Mouse (Mus musculus) limb, embryonic 15.5 days (tissue): ENCODE results near the gene Nop2. TPM values are rescaled to one million over a fixed set of nuclear protein-coding genes. Genes with fewer than 3 reads are reported as not detected.
A peak's percentile ranks its signal among the peaks of the same experiment; 100 is the strongest.

Experiments
- ATAC-seq: fragments of 200-750 bp; cut with Nextera tagmentation; 2 replicates; pipeline ENCODE4 v1.8.0; 2017; ENCODE audit warnings: low read depth, moderate TSS enrichment; ENCODE audit not compliant: insufficient number of reproducible peaks, low FRiP score, low TSS enrichment
- H3K27ac ChIP-seq: fragments of 300-500 bp; sonication (generic); 2 replicates; pipeline ENCODE4 v1.5.1; 2015; ENCODE audit warnings: moderate library complexity, mild to moderate bottlenecking, inconsistent platforms
- H3K27me3 ChIP-seq: fragments of 300-500 bp; sonication (generic); 2 replicates; pipeline ENCODE4 v1.6.1; 2015; ENCODE audit warnings: inconsistent platforms
- H3K36me3 ChIP-seq: fragments of 300-500 bp; sonication (generic); 2 replicates; pipeline ENCODE4 v1.6.1; 2015; ENCODE audit warnings: inconsistent platforms
- H3K4me1 ChIP-seq: fragments of 300-500 bp; sonication (generic); 2 replicates; pipeline ENCODE4 v1.6.1; 2015; ENCODE audit warnings: inconsistent platforms
- H3K4me2 ChIP-seq: fragments of 300-500 bp; sonication (generic); 2 replicates; pipeline ENCODE4 v1.6.1; 2015; ENCODE audit warnings: mild to moderate bottlenecking, inconsistent platforms
- H3K4me3 ChIP-seq: fragments of 300-500 bp; sonication (generic); 2 replicates; pipeline ENCODE4 v1.5.1; 2015; ENCODE audit warnings: mild to moderate bottlenecking, inconsistent platforms
- H3K9ac ChIP-seq: fragments of 300-500 bp; sonication (generic); 2 replicates; pipeline ENCODE4 v1.6.1; 2015; ENCODE audit warnings: inconsistent platforms
- H3K9me3 ChIP-seq: fragments of 300-500 bp; sonication (generic); 2 replicates; pipeline ENCODE4 v1.6.1; 2016; ENCODE audit warnings: inconsistent platforms
- WGBS: fragments of 180-500 bp; shearing (Covaris S2); methylation state at CpG from one replicate; pipeline ENCODE4 v1.1.7; 2015; 5-methylcytosine and 5-hydroxymethylcytosine counted together
- polyA plus RNA-seq: library from polyadenylated mRNA; unstranded; fragments of >200 nt; fragmentation: Nextera tagmentation; extraction: Ambion mirVana; gene quantifications from 2 replicates; pipeline ENCODE4 v1.2.1, GENCODE M21; 2015

The Nop2 gene
- polyA plus RNA-seq, 1 experiment from 2014 or later, result 54.4 TPM

GRCm38 (mm10) chr6:125166051-125166751 is 34.5 kb downstream of the Nop2 start, which contains the start of gene Gapdh:
TSS of gene Gapdh (minus strand) at chr6:125166467.
- ATAC-seq, result peak; percentile 50
- under 1% methylated on average over 17 of the region's 18 CpGs for WGBS
- peaks cover 56% of the 10 kb centered on the region for H3K36me3 ChIP-seq

DNA sequence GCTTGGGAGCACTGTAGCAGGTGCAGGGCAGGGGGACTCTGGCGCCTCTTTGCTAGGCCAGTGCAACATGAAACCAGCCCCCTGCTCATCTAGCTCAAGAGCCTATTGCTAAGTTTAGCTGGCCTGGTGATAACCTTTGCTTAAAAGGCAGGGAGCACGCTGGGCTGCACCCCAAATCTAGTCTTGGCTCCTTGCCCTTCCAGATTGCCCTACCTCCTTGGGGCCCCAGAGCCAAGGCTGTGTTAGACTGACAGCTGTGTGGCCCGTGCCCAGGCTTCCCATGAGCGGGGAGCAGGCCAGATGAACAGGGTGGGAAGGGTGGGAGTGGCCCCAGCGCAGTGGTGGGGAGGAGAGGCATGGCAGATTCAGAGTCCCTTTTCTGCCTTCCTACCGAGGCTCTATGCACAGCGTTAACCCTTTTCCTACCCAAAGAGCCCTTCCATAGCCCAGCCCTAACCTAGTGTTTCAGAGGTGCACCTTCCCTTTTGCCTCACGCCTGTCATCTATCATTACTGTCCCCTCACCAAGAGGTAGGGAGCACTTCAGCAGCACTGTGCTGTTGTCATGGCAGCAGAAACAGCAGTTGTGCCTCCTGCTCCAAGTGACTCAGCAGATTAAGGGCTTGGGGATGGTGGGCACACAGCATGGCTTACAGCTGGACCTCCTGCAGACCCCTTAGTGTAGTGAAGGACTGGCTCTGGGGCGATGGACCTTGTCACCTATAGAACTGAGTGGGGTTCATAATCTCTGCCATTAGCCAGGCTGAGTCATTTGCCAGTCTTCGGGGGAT is 35.3 kb downstream of the Nop2 start:
- H3K27ac ChIP-seq, result peak overlapping the region; percentile 94
- peak overlapping the region; percentile 82 for H3K4me2 ChIP-seq
- no peaks in the 10 kb centered on the region for H3K27me3 ChIP-seq
- H3K36me3 ChIP-seq, result peaks cover 60% of the 10 kb centered on the region
- peak; percentile 28 for ATAC-seq
- peak overlapping the region; percentile 74 for H3K4me3 ChIP-seq
- peaks cover 38% of the 10 kb centered on the region for H3K4me1 ChIP-seq
- H3K9ac ChIP-seq, result 0 out of 2 replicates have a peak overlapping the region, but pooled peaks have one; percentile 18
- H3K9me3 ChIP-seq, result no peaks in the 10 kb centered on the region
- WGBS, result 20% methylated on average over 10 of the region's 10 CpGs

More at GRCm38 (mm10) chr6:125166051-125166751, 34.5 kb downstream of the Nop2 start, which contains the start of gene Gapdh:
- peak within 1 kb of the TSS; percentile 75 for H3K9ac ChIP-seq
- no peaks in the 10 kb centered on the region for H3K27me3 ChIP-seq
- H3K9me3 ChIP-seq, result no peaks in the 10 kb centered on the region
- peak within 1 kb of the TSS; percentile 74 for H3K4me3 ChIP-seq
- H3K4me1 ChIP-seq, result peaks cover 45% of the 10 kb centered on the region
- H3K27ac ChIP-seq, result peak within 1 kb of the TSS; percentile 94
- peak within 1 kb of the TSS; percentile 82 for H3K4me2 ChIP-seq

DNA sequence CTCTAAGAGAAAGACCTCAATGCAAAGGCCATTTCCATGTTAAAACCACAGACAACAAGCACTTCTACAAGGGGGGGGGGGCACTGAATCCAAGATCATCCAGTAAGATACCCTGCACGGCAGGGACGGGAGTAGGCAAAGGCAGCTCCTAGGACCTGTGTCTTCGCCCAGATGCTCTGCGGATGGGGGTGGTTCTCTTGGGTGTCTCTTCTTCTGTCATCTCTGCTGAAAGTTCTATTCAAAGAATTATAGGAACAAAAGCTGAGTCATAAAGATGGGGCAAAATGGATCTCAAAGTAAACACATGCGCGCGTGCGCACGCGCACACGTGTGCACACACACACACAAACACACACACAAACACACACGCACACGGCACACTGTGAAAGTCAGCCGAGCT is 36.4 kb downstream of the Nop2 start:
- 90% methylated on average over 14 of the region's 14 CpGs for WGBS
- Histone ChIP-seq H3K27ac (peak overlapping the region; percentile 94; the same call in 1 of the 2 replicates), H3K4me1 (peaks cover 35% of the 10 kb centered on the region), H3K9me3 (no peaks in the 10 kb centered on the region), H3K27me3 (no peaks in the 10 kb centered on the region), H3K36me3 (peaks cover 65% of the 10 kb centered on the region), H3K4me2 (no peak overlapping the region), H3K4me3 (no peak overlapping the region), H3K9ac (no peak overlapping the region)
- ATAC-seq, result no peak

GRCm38 (mm10) chr6:125170194-125170593 is 38.5 kb downstream of the Nop2 start:
- peaks cover 76% of the 10 kb centered on the region for H3K36me3 ChIP-seq
- no peak for ATAC-seq
- no peak overlapping the region for H3K9ac ChIP-seq
- H3K4me3 ChIP-seq, result no peak overlapping the region
- no peaks in the 10 kb centered on the region for H3K9me3 ChIP-seq
- 79% methylated on average over 6 of the region's 6 CpGs for WGBS
- H3K27me3 ChIP-seq, result no peaks in the 10 kb centered on the region
- peaks cover 19% of the 10 kb centered on the region for H3K4me1 ChIP-seq
- no peak overlapping the region for H3K4me2 ChIP-seq
- H3K27ac ChIP-seq, result no peak overlapping the region

GRCm38 (mm10) chr6:125172474-125172873 is 40.8 kb downstream of the Nop2 start:
- Histone ChIP-seq H3K36me3 (peaks cover 98% of the 10 kb centered on the region), H3K4me2 (no peak overlapping the region), H3K9ac (no peak overlapping the region), H3K4me3 (no peak overlapping the region), H3K4me1 (peaks cover 3% of the 10 kb centered on the region), H3K9me3 (no peaks in the 10 kb centered on the region), H3K27me3 (no peaks in the 10 kb centered on the region), H3K27ac (no peak overlapping the region)
- no peak for ATAC-seq
- 91% methylated on average over 2 of the region's 2 CpGs for WGBS

- Histone ChIP-seq H3K9me3 (no peaks in the 10 kb centered on the region), H3K4me2 (no peak overlapping the region), H3K4me1 (no peaks in the 10 kb centered on the region), H3K9ac (no peak overlapping the region), H3K27ac (no peak overlapping the region), H3K36me3 (peaks cover 98% of the 10 kb centered on the region), H3K4me3 (no peak overlapping the region), H3K27me3 (no peaks in the 10 kb centered on the region)
- ATAC-seq, result no peak
- WGBS, result 89% methylated on average over 7 of the region's 7 CpGs
Measured at GRCm38 (mm10) chr6:125173256-125173655, 41.5 kb downstream of the Nop2 start.

DNA sequence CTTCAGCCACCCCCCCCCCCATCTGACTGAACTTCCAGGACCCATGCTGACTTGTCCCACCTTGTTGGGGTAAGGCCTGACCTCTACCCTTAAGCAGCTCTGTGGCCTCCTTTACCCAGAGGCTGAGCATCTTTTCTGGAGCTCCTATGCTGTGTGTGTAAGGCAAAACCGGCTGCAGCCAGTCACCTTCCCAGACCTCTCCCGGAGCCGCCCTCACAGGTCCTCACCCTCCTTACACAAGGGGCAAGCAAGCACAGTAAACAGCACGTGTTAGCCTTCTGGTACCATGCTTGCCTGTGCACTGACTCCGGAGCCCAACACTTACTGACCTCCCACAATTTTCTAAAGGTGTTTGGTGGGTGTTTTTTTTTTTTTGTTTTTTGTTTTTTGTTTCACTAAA is 43.8 kb downstream of the Nop2 start:
- Histone ChIP-seq H3K27me3 (no peaks in the 10 kb centered on the region), H3K9ac (no peak overlapping the region), H3K27ac (no peak overlapping the region), H3K4me2 (no peak overlapping the region), H3K36me3 (peaks cover 98% of the 10 kb centered on the region), H3K9me3 (no peaks in the 10 kb centered on the region), H3K4me3 (no peak overlapping the region), H3K4me1 (no peaks in the 10 kb centered on the region)
- no peak for ATAC-seq
- WGBS, result 91% methylated on average over 5 of the region's 5 CpGs

- Histone ChIP-seq H3K27ac (no peak overlapping the region), H3K9ac (no peak overlapping the region), H3K4me3 (no peak overlapping the region), H3K4me2 (no peak overlapping the region), H3K4me1 (no peaks in the 10 kb centered on the region), H3K36me3 (peaks cover 96% of the 10 kb centered on the region), H3K27me3 (no peaks in the 10 kb centered on the region), H3K9me3 (no peaks in the 10 kb centered on the region)
- 89% methylated on average over 7 of the region's 7 CpGs for WGBS
- no peak for ATAC-seq
Measured at GRCm38 (mm10) chr6:125179601-125180000, 47.9 kb downstream of the Nop2 start.

DNA sequence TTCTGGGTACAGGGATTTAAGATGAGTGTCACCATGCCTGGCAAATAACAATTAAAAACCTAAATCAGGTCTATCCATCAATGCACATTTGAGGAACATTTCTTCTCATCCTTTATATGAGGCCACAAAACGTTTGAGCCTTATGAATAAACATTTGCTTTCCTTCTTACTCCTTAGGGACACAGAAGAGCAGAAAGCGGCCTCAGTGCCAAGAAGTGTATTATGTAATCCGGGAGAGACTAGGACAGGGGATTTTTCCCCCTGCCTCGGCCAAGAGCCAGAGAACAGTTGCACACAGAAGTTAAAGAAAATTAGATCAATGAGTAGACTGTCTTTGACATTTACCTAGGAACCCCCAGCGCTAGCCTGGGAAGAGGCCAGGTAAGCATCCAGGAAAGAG is 50.4 kb downstream of the Nop2 start:
- Histone ChIP-seq H3K27me3 (no peaks in the 10 kb centered on the region), H3K9ac (no peak overlapping the region), H3K27ac (no peak overlapping the region), H3K9me3 (no peaks in the 10 kb centered on the region), H3K36me3 (peaks cover 96% of the 10 kb centered on the region), H3K4me3 (no peak overlapping the region), H3K4me2 (no peak overlapping the region), H3K4me1 (no peaks in the 10 kb centered on the region)
- no peak for ATAC-seq
- WGBS, result 79% methylated on average over 5 of the region's 5 CpGs

DNA sequence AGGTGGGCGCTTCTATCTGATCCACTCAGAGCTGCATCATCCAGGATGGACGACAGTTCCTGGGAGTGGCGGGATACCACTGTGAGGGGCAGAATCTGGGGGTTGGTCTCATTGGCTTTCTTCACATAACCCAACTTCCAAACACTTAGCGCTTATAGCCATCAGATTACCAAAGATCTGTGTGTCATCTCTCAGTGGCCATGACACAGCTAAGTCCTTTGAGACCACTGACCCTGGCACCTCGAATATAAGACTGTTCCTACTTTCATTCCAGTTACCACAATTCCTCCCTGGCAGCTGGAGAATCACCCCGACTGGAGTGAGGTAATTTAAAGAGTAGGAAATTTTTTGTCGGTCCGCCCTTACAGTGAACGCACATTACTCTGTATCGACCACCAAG is 54.5 kb downstream of the Nop2 start:
- no peak overlapping the region for H3K4me3 ChIP-seq
- no peak overlapping the region for H3K27ac ChIP-seq
- WGBS, result 94% methylated on average over 10 of the region's 10 CpGs
- no peak overlapping the region for H3K4me2 ChIP-seq
- no peaks in the 10 kb centered on the region; the same call in 1 of the 2 replicates for H3K4me1 ChIP-seq
- H3K9ac ChIP-seq, result no peak overlapping the region
- H3K36me3 ChIP-seq, result peaks cover 80% of the 10 kb centered on the region
- H3K9me3 ChIP-seq, result no peaks in the 10 kb centered on the region
- no peaks in the 10 kb centered on the region for H3K27me3 ChIP-seq
- no peak for ATAC-seq

- H3K4me1 ChIP-seq, result peaks cover 11% of the 10 kb centered on the region
- peaks cover 57% of the 10 kb centered on the region for H3K36me3 ChIP-seq
Measured at GRCm38 (mm10) chr6:125190816-125191215, 59.1 kb downstream of the Nop2 start.

More at GRCm38 (mm10) chr6:125190816-125191215, 59.1 kb downstream of the Nop2 start:
- H3K4me2 ChIP-seq, result peak overlapping the region; percentile 67
- no peaks in the 10 kb centered on the region for H3K9me3 ChIP-seq
- peak overlapping the region; percentile 74 for H3K4me3 ChIP-seq
- H3K27ac ChIP-seq, result peak overlapping the region; percentile 99; the same call in 1 of the 2 replicates
- no peak for ATAC-seq
- H3K9ac ChIP-seq, result peak overlapping the region; percentile 45; the same call in 1 of the 2 replicates
- no peaks in the 10 kb centered on the region for H3K27me3 ChIP-seq
